22 mouse cellular contexts compared by ENCODE assay signal in the genomic region with DNA sequence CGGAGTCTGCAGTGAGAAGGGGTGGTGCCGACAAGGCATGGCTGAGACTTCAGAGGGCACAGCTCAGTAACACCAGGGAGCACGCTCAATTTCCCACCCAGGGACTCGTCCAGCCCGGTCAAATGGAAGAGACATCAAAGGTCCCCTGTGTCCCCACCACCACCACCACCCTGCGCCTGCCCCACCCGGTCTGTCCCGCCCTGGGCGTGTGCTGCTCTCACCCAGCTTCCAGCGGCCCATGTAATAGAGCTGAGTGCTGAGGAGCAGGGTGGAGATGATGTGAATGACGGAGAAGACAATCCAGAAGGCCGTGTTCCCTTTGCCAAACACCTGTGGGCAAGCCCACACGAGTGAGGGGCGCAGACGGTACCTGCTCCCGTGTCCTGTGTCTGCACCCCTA. TPM values are rescaled to one million over a fixed set of nuclear protein-coding genes. Genes with fewer than 3 reads are reported as not detected.
DNase-seq lines count a peak whose midpoint lies in the region; ATAC-seq and TF ChIP-seq lines count a peak whose summit lies in the region.
"Had no signal": no experiment of that assay in that cellular context is flagged by ENCODE, and none has a peak within 500 bp of the region (broad histone marks: within the 10 kb centered on the region; RNA-seq: fewer than 3 reads in every experiment).

No protein-coding gene starts in this region.

- peaks cover 40% of the 10 kb centered on the region for H3K36me3 ChIP-seq in intestine, embryonic 15.5 days
- peaks cover 80% of the 10 kb centered on the region for H3K36me3 ChIP-seq in intestine, postnatal 0 days (ENCODE audit: control insufficient read depth, insufficient read depth)
- H3K36me3 ChIP-seq in ES-E14 (ENCODE audit: control insufficient read depth, insufficient read depth, low read length, poor library complexity, severe bottlenecking): peaks cover 46% of the 10 kb centered on the region
- peaks cover 40% of the 10 kb centered on the region for H3K36me3 ChIP-seq in liver, embryonic 11.5 days (ENCODE audit: control insufficient read depth, insufficient read depth, low read length)
- peaks cover 86% of the 10 kb centered on the region for H3K36me3 ChIP-seq in liver, embryonic 15.5 days (replicated peaks)

- no peak overlapping the region for H3K27ac ChIP-seq in intestine, embryonic 15.5 days
- no peak overlapping the region; the same call in 1 of the 2 replicates for H3K27ac ChIP-seq in intestine, postnatal 0 days (ENCODE audit: low read depth, low read length)
- H3K27ac ChIP-seq in ES-E14 (ENCODE audit: insufficient read depth, low read depth, low read length, poor library complexity, severe bottlenecking): no peak overlapping the region
- H3K27ac ChIP-seq in liver, embryonic 11.5 days (ENCODE audit: low read depth, low read length): peak overlapping the region; percentile 45
- no peak overlapping the region for H3K27ac ChIP-seq in liver, embryonic 15.5 days (replicated peaks)
- H3K27ac ChIP-seq: embryonic facial prominence, embryonic 12.5 days; forebrain, embryonic 12.5 days; gastrocnemius, adult 2 months; hindbrain, embryonic 12.5 days had no signal

- no peaks in the 10 kb centered on the region for H3K4me1 ChIP-seq in intestine, embryonic 15.5 days (replicated peaks)
- no peaks in the 10 kb centered on the region for H3K4me1 ChIP-seq in intestine, postnatal 0 days (replicated peaks; ENCODE audit: control insufficient read depth, insufficient read depth, low read length)
- H3K4me1 ChIP-seq in ES-E14 (ENCODE audit: control insufficient read depth in 2 of 2, insufficient read depth in 2 of 2, low read length in 2 of 2, poor library complexity in 1 of 2): peaks cover 0 to 18% of the 10 kb centered on the region in 2 experiments; a peak in 3 of 4 replicates
- H3K4me1 ChIP-seq in liver, embryonic 11.5 days (replicated peaks; ENCODE audit: control insufficient read depth, insufficient read depth, low read length): peaks cover 32% of the 10 kb centered on the region
- peaks cover 46% of the 10 kb centered on the region for H3K4me1 ChIP-seq in liver, embryonic 15.5 days (replicated peaks)
- H3K4me1 ChIP-seq: embryonic facial prominence, embryonic 12.5 days; forebrain, embryonic 12.5 days; hindbrain, embryonic 12.5 days had no signal

- ATAC-seq in intestine, embryonic 15.5 days: 0 out of 2 replicates have a peak, but pooled peaks have one; percentile 16
- ATAC-seq in intestine, postnatal 0 days: no peak
- peak; percentile 71 for ATAC-seq in liver, embryonic 11.5 days (replicated peaks; ENCODE audit: low FRiP score)
- ATAC-seq in liver, embryonic 15.5 days (ENCODE audit: insufficient read depth): peak; percentile 60
- ATAC-seq: forebrain, postnatal 0 days had no signal

- no peak overlapping the region for H3K4me3 ChIP-seq in intestine, embryonic 15.5 days (replicated peaks)
- H3K4me3 ChIP-seq in intestine, postnatal 0 days (ENCODE audit: low read depth, low read length): no peak overlapping the region
- no peak overlapping the region for H3K4me3 ChIP-seq in ES-E14 (ENCODE audit: insufficient read depth in 1 of 2, low read depth in 1 of 2, low read length in 2 of 2, poor library complexity in 1 of 2, severe bottlenecking in 1 of 2)
- H3K4me3 ChIP-seq in liver, embryonic 11.5 days (ENCODE audit: low read depth, low read length): no peak overlapping the region
- no peak overlapping the region for H3K4me3 ChIP-seq in liver, embryonic 15.5 days (replicated peaks)
- H3K4me3 ChIP-seq: embryonic facial prominence, embryonic 12.5 days; forebrain, embryonic 12.5 days; gastrocnemius, adult 2 months; hindbrain, embryonic 12.5 days had no signal

- no peak overlapping the region for H3K9ac ChIP-seq in intestine, embryonic 15.5 days
- no peak overlapping the region for H3K9ac ChIP-seq in intestine, postnatal 0 days (ENCODE audit: low read depth, low read length)
- 0 out of 2 replicates have a peak overlapping the region, but pooled peaks have one; percentile 6 for H3K9ac ChIP-seq in ES-E14 (ENCODE audit: insufficient read depth, low read depth, low read length, poor library complexity, severe bottlenecking)
- no peak overlapping the region for H3K9ac ChIP-seq in liver, embryonic 11.5 days (ENCODE audit: low read depth, low read length)
- H3K9ac ChIP-seq in liver, embryonic 15.5 days: no peak overlapping the region
- H3K9ac ChIP-seq: embryonic facial prominence, embryonic 12.5 days; forebrain, postnatal 0 days; hindbrain, embryonic 12.5 days had no signal

- WGBS in intestine, embryonic 15.5 days: 88% methylated on average over 16 of the region's 16 CpGs
- 80% methylated on average over 16 of the region's 16 CpGs for WGBS in intestine, postnatal 0 days
- 82% methylated on average over 16 of the region's 16 CpGs for WGBS in liver, embryonic 11.5 days
- 65% methylated on average over 16 of the region's 16 CpGs for WGBS in liver, embryonic 15.5 days (ENCODE audit: insufficient replicate concordance)

- no peak for TF ChIP-seq CTCF in intestine, postnatal 0 days (IDR thresholded peaks at IDR 0.05; ENCODE audit: low read depth)

- no peaks in the 10 kb centered on the region for H3K9me3 ChIP-seq in intestine, embryonic 15.5 days
- no peaks in the 10 kb centered on the region for H3K9me3 ChIP-seq in intestine, postnatal 0 days (ENCODE audit: control insufficient read depth)
- H3K9me3 ChIP-seq in ES-E14 (ENCODE audit: control insufficient read depth, insufficient read depth, low read depth, low read length): no peaks in the 10 kb centered on the region
- H3K9me3 ChIP-seq in liver, embryonic 11.5 days (ENCODE audit: control insufficient read depth, low read length): no peaks in the 10 kb centered on the region
- no peaks in the 10 kb centered on the region for H3K9me3 ChIP-seq in liver, embryonic 15.5 days (replicated peaks)
- H3K9me3 ChIP-seq: embryonic facial prominence, embryonic 12.5 days; forebrain, embryonic 12.5 days; hindbrain, embryonic 12.5 days had no signal

- no peak overlapping the region for H3K4me2 ChIP-seq in intestine, embryonic 15.5 days (replicated peaks)
- no peak overlapping the region for H3K4me2 ChIP-seq in intestine, postnatal 0 days (replicated peaks; ENCODE audit: low read depth)
- H3K4me2 ChIP-seq in liver, embryonic 11.5 days: peak overlapping the region; percentile 46
- peak overlapping the region; percentile 15 for H3K4me2 ChIP-seq in liver, embryonic 15.5 days
- H3K4me2 ChIP-seq: embryonic facial prominence, embryonic 12.5 days; forebrain, embryonic 12.5 days; hindbrain, embryonic 12.5 days had no signal

- DNase-seq in ES-E14 (ENCODE audit: low read depth, low spot score): no peak
- no peak for DNase-seq in liver, embryonic 11.5 days (ENCODE audit: low spot score)
- no peak for DNase-seq in ovary, postnatal 10 days (ENCODE audit: low spot score)
- no peak for DNase-seq in layer of hippocampus, adult 11-12 months (ENCODE audit: low spot score)
- DNase-seq in adrenal gland, postnatal 25 days: no peak
- DNase-seq: adrenal gland, postnatal 14 days; cerebellum, adult 2 months; cerebellum, postnatal 14 days; embryo, embryonic 11 days; forebrain, postnatal 0 days; gastrocnemius, adult 2 months; gastrocnemius, postnatal 25 days; heart, postnatal 10 days; heart, postnatal 4 days had no signal

- in situ Hi-C loops in ES-E14 (cut with MboI; ENCODE audit: low sequenced_read_pairs in 2 of 2, unreplicated experiment in 2 of 2): no loop called here

- H3K27me3 ChIP-seq in intestine, embryonic 15.5 days (replicated peaks): no peaks in the 10 kb centered on the region
- H3K27me3 ChIP-seq in intestine, postnatal 0 days (replicated peaks; ENCODE audit: control insufficient read depth, insufficient read depth, low read length): no peaks in the 10 kb centered on the region
- H3K27me3 ChIP-seq in liver, embryonic 11.5 days (replicated peaks; ENCODE audit: control insufficient read depth, insufficient read depth, low read length): no peaks in the 10 kb centered on the region
- no peaks in the 10 kb centered on the region for H3K27me3 ChIP-seq in liver, embryonic 15.5 days
- H3K27me3 ChIP-seq: embryonic facial prominence, embryonic 12.5 days; forebrain, embryonic 12.5 days; hindbrain, embryonic 12.5 days had no signal

TF ChIP-seq in ES-E14, 5 proteins besides CTCF, POLR2A, EP300 and RAD21 (continues in another document):
- TF ChIP-seq MAFK (IDR thresholded peaks at IDR 0.05; ENCODE audit: insufficient read depth, low read depth, low read length): no peak
- TF ChIP-seq HCFC1 (IDR thresholded peaks at IDR 0.05; ENCODE audit: borderline replicate concordance, insufficient read depth, low read length): no peak

RNA-seq across cellular contexts. Expression of a gene that starts 6.6 kb away (rescaled TPM):
- 304 and 345 TPM in 2 replicates for polyA plus RNA-seq in intestine, embryonic 15.5 days (2015; fragmentation: Nextera tagmentation; extraction: Ambion mirVana)
- polyA plus RNA-seq in intestine, postnatal 0 days (2015; fragmentation: Nextera tagmentation; extraction: Ambion mirVana): 416 and 455 TPM in 2 replicates
- total RNA-seq in ES-E14 (2012; rRNA removed): 255 and 575 TPM in 2 replicates
- 17.9 and 24.1 TPM in 2 replicates for polyA plus RNA-seq in liver, embryonic 11.5 days (2014; fragmentation: Nextera tagmentation; extraction: Ambion mirVana)
- polyA plus RNA-seq in liver, embryonic 15.5 days (2015; fragmentation: Nextera tagmentation; extraction: Ambion mirVana): 6.3 and 7.5 TPM in 2 replicates
- total RNA-seq in adrenal gland, postnatal 25 days (2021): 51.0 and 70.2 TPM in 2 replicates
- total RNA-seq: common myeloid progenitor, adult 5-6 weeks; granulocyte monocyte progenitor cell, adult 5-6 weeks had no signal

RNA-seq across cellular contexts. Expression of a gene that starts 12.6 kb away (rescaled TPM):
- polyA plus RNA-seq in intestine, embryonic 15.5 days (2015; fragmentation: Nextera tagmentation; extraction: Ambion mirVana): 36.3 and 39.6 TPM in 2 replicates
- 65.0 and 70.5 TPM in 2 replicates for polyA plus RNA-seq in intestine, postnatal 0 days (2015; fragmentation: Nextera tagmentation; extraction: Ambion mirVana)
- 44.7 and 50.3 TPM in 2 replicates for total RNA-seq in ES-E14 (2012; rRNA removed)
- 34.1 and 36.2 TPM in 2 replicates for polyA plus RNA-seq in liver, embryonic 11.5 days (2014; fragmentation: Nextera tagmentation; extraction: Ambion mirVana)
- polyA plus RNA-seq in liver, embryonic 15.5 days (2015; fragmentation: Nextera tagmentation; extraction: Ambion mirVana): 16.5 and 21.4 TPM in 2 replicates
- 286 and 328 TPM in 2 replicates for total RNA-seq in adrenal gland, postnatal 25 days (2021)

RNA-seq across cellular contexts. Expression of a gene that starts 35.8 kb away (rescaled TPM):
- polyA plus RNA-seq in intestine, embryonic 15.5 days (2015; fragmentation: Nextera tagmentation; extraction: Ambion mirVana): 36.2 and 36.9 TPM in 2 replicates
- 21.5 and 27.6 TPM in 2 replicates for polyA plus RNA-seq in intestine, postnatal 0 days (2015; fragmentation: Nextera tagmentation; extraction: Ambion mirVana)
- total RNA-seq in ES-E14 (2012; rRNA removed): 13.5 and 16.3 TPM in 2 replicates
- 33.7 and 37.3 TPM in 2 replicates for polyA plus RNA-seq in liver, embryonic 11.5 days (2014; fragmentation: Nextera tagmentation; extraction: Ambion mirVana)
- polyA plus RNA-seq in liver, embryonic 15.5 days (2015; fragmentation: Nextera tagmentation; extraction: Ambion mirVana): 13.8 and 15.2 TPM in 2 replicates
- total RNA-seq in adrenal gland, postnatal 25 days (2021): 51.8 and 56.0 TPM in 2 replicates

RNA-seq across cellular contexts. Expression of a gene that starts 36.2 kb away (rescaled TPM):
- polyA plus RNA-seq in intestine, embryonic 15.5 days (2015; fragmentation: Nextera tagmentation; extraction: Ambion mirVana): 18.5 and 20.2 TPM in 2 replicates
- polyA plus RNA-seq in intestine, postnatal 0 days (2015; fragmentation: Nextera tagmentation; extraction: Ambion mirVana): 16.9 and 17.3 TPM in 2 replicates
- 21.3 and 33.5 TPM in 2 replicates for total RNA-seq in ES-E14 (2012; rRNA removed)
- polyA plus RNA-seq in liver, embryonic 11.5 days (2014; fragmentation: Nextera tagmentation; extraction: Ambion mirVana): 12.2 and 13.6 TPM in 2 replicates
- 7.7 and 9.3 TPM in 2 replicates for polyA plus RNA-seq in liver, embryonic 15.5 days (2015; fragmentation: Nextera tagmentation; extraction: Ambion mirVana)
- total RNA-seq in adrenal gland, postnatal 25 days (2021): 28.9 and 33.7 TPM in 2 replicates

Comparison
In these comparisons a context has a peak if more than half of its experiments do, and no peak if none do; other contexts are left out.
1. H3K4me2 ChIP-seq: peak in liver, embryonic 11.5 days (single experiment) and liver, embryonic 15.5 days (single experiment); none in intestine, embryonic 15.5 days (single experiment) and intestine, postnatal 0 days (single experiment).
2. RNA of a gene that starts 6.6 kb away (polyA plus RNA-seq): 416 to 455 TPM in intestine, postnatal 0 days and 304 to 345 TPM in intestine, embryonic 15.5 days; 17.9 to 24.1 TPM in liver, embryonic 11.5 days and 6.3 to 7.5 TPM in liver, embryonic 15.5 days; every median in the first group is over 10 times any median in the second.